Mouse (Mus musculus): ENCODE measurements around the gene Vwc2.

DNA sequence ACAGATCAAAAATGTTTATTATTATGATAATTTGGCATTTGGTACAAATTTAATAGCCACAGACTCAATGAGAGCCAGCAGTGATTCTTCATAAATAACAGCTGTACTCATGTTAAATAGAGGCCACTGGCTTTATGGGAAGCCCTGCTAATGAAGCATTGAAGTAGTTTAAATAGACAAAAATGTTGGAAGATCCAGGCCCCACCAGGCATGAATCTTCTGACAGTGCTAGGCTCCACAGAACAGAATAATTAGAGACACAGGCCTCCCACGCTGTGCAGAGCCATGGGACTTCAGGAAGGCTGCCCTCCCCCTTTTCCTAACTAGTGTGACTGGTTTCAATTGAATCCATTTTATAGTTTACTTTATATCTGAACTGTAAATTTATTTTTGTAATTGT is 11.8 kb upstream of the Vwc2 start:
- no peak for TF ChIP-seq CTCF (IDR thresholded peaks at IDR 0.05; ENCODE audit: borderline replicate concordance, extremely low read depth, insufficient read depth, insufficient read length)
- no peak for TF ChIP-seq POLR2A (IDR thresholded peaks at IDR 0.05; ENCODE audit: borderline replicate concordance, extremely low read depth, insufficient read depth, insufficient read length, poor library complexity, severe bottlenecking)

Measured in brain, embryonic 14.5 days (tissue).